ENCODE assay signal across 28 mouse cellular contexts in genomic region chr13:102637059-102637458, GRCm38 (mm10). TPM values are rescaled to one million over a fixed set of nuclear protein-coding genes. Genes with fewer than 3 reads are reported as not detected.
DNase-seq lines count a peak whose midpoint lies in the region; ATAC-seq and TF ChIP-seq lines count a peak whose summit lies in the region.
"Had no signal": no experiment of that assay in that cellular context is flagged by ENCODE, and none has a peak within 500 bp of the region (broad histone marks: within the 10 kb centered on the region; RNA-seq: fewer than 3 reads in every experiment).

No protein-coding gene starts in this region.

- no peaks in the 10 kb centered on the region for H3K36me3 ChIP-seq in forebrain, embryonic 11.5 days (ENCODE audit: control insufficient read depth, insufficient read depth, low read length)
- no peaks in the 10 kb centered on the region for H3K36me3 ChIP-seq in forebrain, embryonic 15.5 days
- no peaks in the 10 kb centered on the region for H3K36me3 ChIP-seq in kidney, postnatal 0 days (ENCODE audit: insufficient read depth, low read length)
- no peaks in the 10 kb centered on the region for H3K36me3 ChIP-seq in lung, postnatal 0 days (ENCODE audit: insufficient read depth, low read length)
- H3K36me3 ChIP-seq: embryonic facial prominence, embryonic 13.5 days; forebrain, embryonic 10.5 days; limb, embryonic 12.5 days; midbrain, embryonic 12.5 days; neural tube, embryonic 13.5 days had no signal

- H3K27ac ChIP-seq in forebrain, embryonic 11.5 days (ENCODE audit: low read depth, low read length): no peak overlapping the region
- no peak overlapping the region for H3K27ac ChIP-seq in forebrain, embryonic 15.5 days (replicated peaks)
- no peak overlapping the region for H3K27ac ChIP-seq in kidney, postnatal 0 days
- 0 out of 2 replicates have a peak overlapping the region, but pooled peaks have one; percentile 4 for H3K27ac ChIP-seq in lung, postnatal 0 days (ENCODE audit: low read length)
- H3K27ac ChIP-seq in cerebellum, adult 2 months (ENCODE audit: insufficient read depth, low read length): no peak overlapping the region
- H3K27ac ChIP-seq: embryonic facial prominence, embryonic 13.5 days; forebrain, embryonic 10.5 days; gastrocnemius, adult 2 months; heart, adult 2 months; limb, embryonic 12.5 days; midbrain, embryonic 12.5 days; neural tube, embryonic 13.5 days had no signal

- no peak overlapping the region for H3K9ac ChIP-seq in forebrain, embryonic 11.5 days (ENCODE audit: low read length)
- no peak overlapping the region for H3K9ac ChIP-seq in forebrain, embryonic 15.5 days (replicated peaks)
- no peak overlapping the region for H3K9ac ChIP-seq in kidney, postnatal 0 days (ENCODE audit: low read depth, low read length)
- no peak overlapping the region for H3K9ac ChIP-seq in lung, postnatal 0 days (replicated peaks; ENCODE audit: low read depth)
- H3K9ac ChIP-seq: embryonic facial prominence, embryonic 13.5 days; limb, embryonic 12.5 days; liver, postnatal 0 days; midbrain, embryonic 12.5 days; neural tube, embryonic 13.5 days had no signal

- no peak for TF ChIP-seq EP300 in lung, postnatal 0 days (IDR thresholded peaks at IDR 0.05)

- 5% methylated on average over 5 of the region's 5 CpGs for WGBS in forebrain, embryonic 11.5 days
- WGBS in forebrain, embryonic 15.5 days: 4% methylated on average over 5 of the region's 5 CpGs
- WGBS in kidney, postnatal 0 days: 26% methylated on average over 5 of the region's 5 CpGs
- 28% methylated on average over 5 of the region's 5 CpGs for WGBS in lung, postnatal 0 days
- 33% methylated on average over 5 of the region's 5 CpGs for whole genome bisulfite sequencing in lung, adult 2 months
- WGBS in cerebellum, adult 2 months: 25% methylated on average over 5 of the region's 5 CpGs

- ATAC-seq in forebrain, embryonic 11.5 days (replicated peaks; ENCODE audit: low FRiP score): no peak
- ATAC-seq in forebrain, embryonic 15.5 days (replicated peaks): no peak
- no peak for ATAC-seq in kidney, postnatal 0 days (replicated peaks; ENCODE audit: low FRiP score, low read depth)
- ATAC-seq in lung, postnatal 0 days: no peak
- ATAC-seq: hindbrain, embryonic 16.5 days; liver, postnatal 0 days had no signal

- no peak overlapping the region for H3K4me2 ChIP-seq in forebrain, embryonic 11.5 days (ENCODE audit: low read depth, low read length, severe bottlenecking)
- H3K4me2 ChIP-seq in forebrain, embryonic 15.5 days (replicated peaks): no peak overlapping the region
- H3K4me2 ChIP-seq in kidney, postnatal 0 days (ENCODE audit: low read length): no peak overlapping the region
- no peak overlapping the region for H3K4me2 ChIP-seq in lung, postnatal 0 days (replicated peaks; ENCODE audit: low read depth, low read length)
- H3K4me2 ChIP-seq: embryonic facial prominence, embryonic 13.5 days; limb, embryonic 12.5 days; midbrain, embryonic 12.5 days; neural tube, embryonic 13.5 days had no signal

- no peaks in the 10 kb centered on the region for H3K4me1 ChIP-seq in forebrain, embryonic 11.5 days (replicated peaks; ENCODE audit: control insufficient read depth, insufficient read depth, low read length)
- peaks cover 9% of the 10 kb centered on the region; the same call in 1 of the 2 replicates for H3K4me1 ChIP-seq in forebrain, embryonic 15.5 days
- H3K4me1 ChIP-seq in kidney, postnatal 0 days (replicated peaks; ENCODE audit: insufficient read depth, low read length): no peaks in the 10 kb centered on the region
- no peaks in the 10 kb centered on the region for H3K4me1 ChIP-seq in lung, postnatal 0 days (ENCODE audit: insufficient read depth, low read depth, low read length)
- no peaks in the 10 kb centered on the region for H3K4me1 ChIP-seq in lung, adult 2 months (ENCODE audit: control insufficient read depth, insufficient read depth, low read length)
- no peaks in the 10 kb centered on the region for H3K4me1 ChIP-seq in cerebellum, adult 2 months (ENCODE audit: control insufficient read depth, insufficient read depth, low read length)
- H3K4me1 ChIP-seq: embryonic facial prominence, embryonic 13.5 days; limb, embryonic 12.5 days; megakaryocyte, embryonic 14.5 days; midbrain, embryonic 12.5 days had no signal

- H3K4me3 ChIP-seq in forebrain, embryonic 11.5 days (ENCODE audit: low read depth, low read length): no peak overlapping the region
- no peak overlapping the region for H3K4me3 ChIP-seq in forebrain, embryonic 15.5 days
- no peak overlapping the region for H3K4me3 ChIP-seq in kidney, postnatal 0 days (replicated peaks; ENCODE audit: low read depth, low read length)
- H3K4me3 ChIP-seq in lung, postnatal 0 days (ENCODE audit: low read depth, low read length): no peak overlapping the region
- H3K4me3 ChIP-seq in lung, adult 2 months (replicated peaks; ENCODE audit: extremely low read depth, low read depth, low read length): no peak overlapping the region
- H3K4me3 ChIP-seq in cerebellum, adult 2 months (replicated peaks; ENCODE audit: insufficient read depth, low read depth, low read length): no peak overlapping the region
- H3K4me3 ChIP-seq: embryonic facial prominence, embryonic 13.5 days; forebrain, embryonic 10.5 days; gastrocnemius, adult 2 months; heart, adult 2 months; limb, embryonic 12.5 days; megakaryocyte, embryonic 14.5 days; midbrain, embryonic 12.5 days; myocyte; neural tube, embryonic 13.5 days had no signal

- no peak for TF ChIP-seq POLR2A in lung, adult 2 months (IDR thresholded peaks at IDR 0.05; ENCODE audit: borderline replicate concordance, extremely low read depth, low read depth, low read length)
- TF ChIP-seq POLR2A in cerebellum, adult 2 months (IDR thresholded peaks at IDR 0.05; ENCODE audit: borderline replicate concordance, insufficient read depth, low read length): no peak

- no peak for TF ChIP-seq CTCF in kidney, postnatal 0 days (IDR thresholded peaks at IDR 0.05; ENCODE audit: low read depth)
- no peak for TF ChIP-seq CTCF in lung, postnatal 0 days (IDR thresholded peaks at IDR 0.05)
- no peak for TF ChIP-seq CTCF in lung, adult 2 months (IDR thresholded peaks at IDR 0.05; ENCODE audit: insufficient read depth, low read length)
- TF ChIP-seq CTCF in cerebellum, adult 2 months (IDR thresholded peaks at IDR 0.05; ENCODE audit: borderline replicate concordance, insufficient read depth, low read depth, low read length): no peak

- DNase-seq in forebrain, embryonic 11.5 days (ENCODE audit: low spot score): peak; percentile 24
- peak; percentile 14 for DNase-seq in kidney, postnatal 0 days (ENCODE audit: low spot score)
- DNase-seq in kidney, postnatal 14 days: no peak
- no peak for DNase-seq in lung, postnatal 0 days (ENCODE audit: low spot score)
- DNase-seq in lung, adult 2 months: no peak
- DNase-seq in cerebellum, adult 2 months: no peak
- DNase-seq: adrenal gland, postnatal 14 days; cerebellum, adult 18-20 months; cerebellum, postnatal 14 days; gastrocnemius, adult 2 months; gastrocnemius, postnatal 36 days; heart, adult 2 months; heart, postnatal 14 days; kidney, adult 18-20 months; layer of hippocampus, adult 9-11 months; liver, postnatal 0 days; lung, postnatal 4 days; retina, postnatal 1 day; right cerebral cortex, postnatal 14 days had no signal

- H3K9me3 ChIP-seq in forebrain, embryonic 11.5 days (ENCODE audit: control insufficient read depth, low read length): no peaks in the 10 kb centered on the region
- no peaks in the 10 kb centered on the region for H3K9me3 ChIP-seq in forebrain, embryonic 15.5 days
- H3K9me3 ChIP-seq in kidney, postnatal 0 days (replicated peaks; ENCODE audit: low read length): no peaks in the 10 kb centered on the region
- H3K9me3 ChIP-seq in lung, postnatal 0 days (ENCODE audit: low read length): no peaks in the 10 kb centered on the region
- H3K9me3 ChIP-seq: embryonic facial prominence, embryonic 13.5 days; limb, embryonic 12.5 days; neural tube, embryonic 13.5 days had no signal

- no peaks in the 10 kb centered on the region for H3K27me3 ChIP-seq in forebrain, embryonic 11.5 days (ENCODE audit: control insufficient read depth, insufficient read depth, low read length)
- no peaks in the 10 kb centered on the region for H3K27me3 ChIP-seq in forebrain, embryonic 15.5 days
- H3K27me3 ChIP-seq in kidney, postnatal 0 days (ENCODE audit: insufficient read depth, low read length): no peaks in the 10 kb centered on the region
- no peaks in the 10 kb centered on the region for H3K27me3 ChIP-seq in lung, postnatal 0 days (replicated peaks; ENCODE audit: insufficient read depth, low read length)
- H3K27me3 ChIP-seq in cerebellum, adult 2 months (ENCODE audit: control insufficient read depth, insufficient read depth, low read length): no peaks in the 10 kb centered on the region
- H3K27me3 ChIP-seq: embryonic facial prominence, embryonic 13.5 days; megakaryocyte, embryonic 14.5 days had no signal

RNA-seq across cellular contexts. Expression of gene Cd180, which starts 56.3 kb away (rescaled TPM):
- 0.41 and 0.60 TPM in 2 replicates for polyA plus RNA-seq in forebrain, embryonic 11.5 days (2014; fragmentation: Nextera tagmentation; extraction: Ambion mirVana)
- 0.19 and 0.23 TPM in 2 replicates for polyA plus RNA-seq in forebrain, embryonic 15.5 days (2015; fragmentation: Nextera tagmentation; extraction: Ambion mirVana)
- polyA plus RNA-seq in kidney, postnatal 0 days (2015; fragmentation: Nextera tagmentation; extraction: Ambion mirVana): 0.51 and 0.61 TPM in 2 replicates
- 0.67 and 0.96 TPM in 2 replicates for polyA plus RNA-seq in lung, postnatal 0 days (2015; fragmentation: Nextera tagmentation; extraction: Ambion mirVana)
- 2.8 and 3.9 TPM in 2 replicates for polyA plus RNA-seq in lung, adult 2 months (2012; rRNA removed)
- polyA plus RNA-seq in cerebellum, adult 2 months (2012; rRNA removed): 0.60 and 0.65 TPM in 2 replicates

Comparison
In these comparisons a context has a peak if more than half of its experiments do, and no peak if none do; other contexts are left out.
1. DNase-seq: peak in forebrain, embryonic 11.5 days (single experiment) and kidney, postnatal 0 days (single experiment); none in kidney, postnatal 14 days (single experiment), lung, postnatal 0 days (single experiment), lung, adult 2 months (single experiment) and cerebellum, adult 2 months (0 of 2).